Mouse (Mus musculus) hindlimb bud, embryonic 11.5 days (tissue): ENCODE measurements around the gene Il2rb.
A peak's percentile ranks its signal among the peaks of the same experiment; 100 is the strongest.

Experiments
- DNase-seq: peaks from one replicate; pipeline ENCODE4 v3.0.0-alpha.2; 2012; ENCODE audit warnings: low read depth, low spot score; ENCODE audit errors: extremely low spot score

Gene Il2rb

GRCm38 (mm10) chr15:78520112-78520715 lies 25.1 kb upstream of the Il2rb start:
- no peak for DNase-seq

- DNase-seq, result no peak
Measured at GRCm38 (mm10) chr15:78518221-78518620, 23.1 kb upstream of the Il2rb start.

- DNase-seq, result no peak
Measured at GRCm38 (mm10) chr15:78515759-78516158, 20.7 kb upstream of the Il2rb start.

GRCm38 (mm10) chr15:78514393-78515146 lies 19.5 kb upstream of the Il2rb start:
- DNase-seq, result peak; percentile 64

GRCm38 (mm10) chr15:78513019-78513418 lies 17.9 kb upstream of the Il2rb start:
- no peak for DNase-seq

- DNase-seq, result no peak
Measured at GRCm38 (mm10) chr15:78511951-78512350, 16.9 kb upstream of the Il2rb start.

GRCm38 (mm10) chr15:78510736-78511135 lies 15.7 kb upstream of the Il2rb start:
- DNase-seq, result no peak

- DNase-seq, result no peak
Measured at GRCm38 (mm10) chr15:78510121-78510576, 15.1 kb upstream of the Il2rb start.

- no peak for DNase-seq
Measured at GRCm38 (mm10) chr15:78509297-78509899, 14.3 kb upstream of the Il2rb start.

GRCm38 (mm10) chr15:78508443-78508842 lies 13.4 kb upstream of the Il2rb start:
- no peak for DNase-seq

- DNase-seq, result no peak
Measured at GRCm38 (mm10) chr15:78505541-78505940, 10.5 kb upstream of the Il2rb start.

GRCm38 (mm10) chr15:78504816-78505215 lies 9.7 kb upstream of the Il2rb start:
- no peak for DNase-seq

- no peak for DNase-seq
Measured at GRCm38 (mm10) chr15:78504013-78504412, 8.9 kb upstream of the Il2rb start.

- DNase-seq, result no peak
Measured at GRCm38 (mm10) chr15:78502437-78503132, 7.5 kb upstream of the Il2rb start.

- DNase-seq, result no peak
Measured at GRCm38 (mm10) chr15:78493401-78494010, 1.6 kb downstream of the Il2rb start.

GRCm38 (mm10) chr15:78491301-78491700 lies 3.8 kb downstream of the Il2rb start:
- DNase-seq, result no peak

- no peak for DNase-seq
Measured at GRCm38 (mm10) chr15:78489906-78490305, 5.2 kb downstream of the Il2rb start.

GRCm38 (mm10) chr15:78489248-78489647 lies 5.8 kb downstream of the Il2rb start:
- no peak for DNase-seq

GRCm38 (mm10) chr15:78487066-78487465 lies 8.0 kb downstream of the Il2rb start:
- no peak for DNase-seq

GRCm38 (mm10) chr15:78486564-78486963 lies 8.5 kb downstream of the Il2rb start:
- DNase-seq, result no peak

GRCm38 (mm10) chr15:78483311-78483710 lies 11.8 kb downstream of the Il2rb start:
- no peak for DNase-seq
